Mouse (Mus musculus): ENCODE data around the gene Speer2. TPM values are rescaled to one million over a fixed set of nuclear protein-coding genes. Genes with fewer than 3 reads are reported as not detected.

Speer2 gene
- polyA plus RNA-seq (2015; fragmentation: Nextera tagmentation; extraction: Ambion mirVana) = not detected in 2 replicates

DNA sequence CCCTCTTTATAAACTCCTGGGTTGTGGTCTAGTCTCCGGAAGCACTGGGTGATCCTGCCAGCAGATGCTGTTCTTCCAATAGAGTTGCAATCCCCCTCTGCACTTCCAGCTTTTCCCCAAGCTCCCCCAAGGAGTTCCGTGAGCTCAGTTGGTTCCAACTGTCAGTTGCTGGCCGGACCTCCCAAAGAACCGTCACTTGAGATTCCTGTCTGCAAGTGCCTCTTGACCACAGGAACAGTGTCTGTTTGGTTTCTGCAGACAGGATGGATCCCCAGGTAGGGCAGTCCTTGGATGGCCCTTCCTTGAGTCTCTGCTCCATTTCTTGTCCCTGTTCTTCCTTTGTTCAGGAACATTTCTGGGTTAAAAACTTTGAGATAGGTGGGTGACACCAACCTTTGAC, at the start of gene Speer2:
Gene Speer2 (minus strand): TSS at position 101 of the 400 bp plus-strand sequence.
- H3K27me3 ChIP-seq = no peaks in the 10 kb centered on the region
- no peak within 1 kb of the TSS for H3K27ac ChIP-seq
- H3K9me3 ChIP-seq = no peaks in the 10 kb centered on the region
- no peak within 1 kb of the TSS for H3K4me3 ChIP-seq
- WGBS = 96% methylated on average over 4 of the region's 4 CpGs
- no peak within 1 kb of the TSS for H3K4me2 ChIP-seq
- no peak within 1 kb of the TSS for H3K9ac ChIP-seq
- no peaks in the 10 kb centered on the region for H3K4me1 ChIP-seq (replicated peaks)
- H3K36me3 ChIP-seq = no peaks in the 10 kb centered on the region
- ATAC-seq (ENCODE audit: low FRiP score) = no peak

DNA sequence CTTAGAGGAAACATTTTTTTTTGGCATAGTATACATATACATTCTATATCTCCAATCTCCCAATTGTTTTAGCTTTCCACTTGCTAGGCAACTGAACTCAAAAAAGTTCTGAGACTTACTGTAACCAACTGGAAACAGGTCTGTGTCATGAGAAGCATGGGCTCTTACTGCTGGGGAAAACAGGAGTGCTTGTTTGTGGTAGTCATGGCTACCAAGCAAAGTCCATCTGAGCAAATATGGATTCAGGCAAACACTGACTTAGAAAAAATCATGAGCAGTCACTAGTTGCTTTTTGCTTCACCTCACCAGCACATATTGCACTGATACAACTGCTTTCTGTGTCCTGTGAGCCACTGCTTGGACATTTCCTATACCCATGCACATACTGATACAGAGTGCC, 40.8 kb upstream of the Speer2 start:
- Histone ChIP-seq H3K9me3 (no peaks in the 10 kb centered on the region), H3K4me1 (replicated peaks) (no peaks in the 10 kb centered on the region), H3K27ac (no peak overlapping the region), H3K36me3 (no peaks in the 10 kb centered on the region), H3K4me3 (no peak overlapping the region), H3K4me2 (no peak overlapping the region), H3K27me3 (no peaks in the 10 kb centered on the region), H3K9ac (no peak overlapping the region)
- ATAC-seq (ENCODE audit: low FRiP score) = no peak

DNA sequence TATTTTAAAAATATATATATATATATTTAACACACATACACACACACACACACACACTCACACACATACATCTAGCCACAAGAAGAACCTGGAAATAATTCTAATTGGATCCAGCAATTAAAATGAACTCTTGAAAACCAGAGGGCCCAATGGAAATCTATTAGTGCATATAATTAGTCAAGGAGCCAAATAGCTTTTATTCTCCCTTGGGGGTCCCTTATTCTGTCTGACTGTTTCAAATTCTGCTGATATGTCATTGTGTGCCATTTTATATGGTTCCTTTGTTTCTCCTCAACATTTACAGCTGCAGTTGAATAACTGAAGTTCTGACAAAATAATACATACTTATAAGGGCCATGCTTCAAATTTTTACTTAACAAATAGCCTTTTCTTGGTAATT, 17.2 kb upstream of the Speer2 start:
- Histone ChIP-seq H3K9ac (no peak overlapping the region), H3K4me2 (no peak overlapping the region), H3K27me3 (no peaks in the 10 kb centered on the region), H3K4me3 (no peak overlapping the region), H3K4me1 (replicated peaks) (no peaks in the 10 kb centered on the region), H3K9me3 (no peaks in the 10 kb centered on the region), H3K36me3 (no peaks in the 10 kb centered on the region), H3K27ac (no peak overlapping the region)
- 0 out of 2 replicates have a peak, but pooled peaks have one; percentile 36 for ATAC-seq (ENCODE audit: low FRiP score)

DNA sequence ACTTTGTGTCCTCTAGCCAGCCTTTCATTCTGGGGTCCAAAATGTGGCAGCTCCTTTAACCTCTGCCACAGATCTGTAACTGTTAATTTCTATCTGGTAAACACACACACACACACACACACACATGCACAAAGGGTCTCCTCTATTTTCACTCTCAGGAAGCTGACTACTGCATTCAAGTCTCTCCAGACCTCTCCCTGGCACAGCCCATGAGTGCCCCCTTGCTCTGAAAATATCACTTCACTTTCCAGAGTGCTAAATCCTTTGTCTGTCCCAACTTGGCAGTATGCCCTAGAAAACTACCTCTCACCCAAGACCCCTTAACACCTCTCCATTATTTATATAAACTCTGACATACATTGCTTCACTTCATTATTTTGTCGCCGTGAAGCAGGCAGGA, 26.9 kb downstream of the Speer2 start:
- no peak for ATAC-seq (ENCODE audit: low FRiP score)
- WGBS = 80% methylated on average over 2 of the region's 2 CpGs
- H3K4me2 ChIP-seq = no peak overlapping the region

DNA sequence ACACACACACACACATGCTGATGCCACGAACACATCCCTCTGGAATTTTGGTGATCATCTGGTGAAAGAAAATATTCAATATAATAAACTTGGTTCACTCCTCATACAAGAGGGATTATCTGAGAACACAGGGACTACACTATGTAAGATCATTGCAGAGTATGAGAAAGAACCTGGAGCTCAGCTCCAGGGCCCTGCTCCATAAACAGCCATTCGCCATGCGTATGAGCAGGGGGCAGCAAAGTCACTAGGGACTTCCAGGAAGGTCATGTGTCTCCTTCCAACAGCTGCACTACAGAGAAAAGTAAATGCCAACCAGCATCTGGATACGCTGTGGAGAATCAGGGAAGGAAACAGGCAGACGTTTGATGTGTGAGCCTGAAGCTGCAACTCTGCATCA, 49.9 kb downstream of the Speer2 start:
- Histone ChIP-seq H3K9ac (no peak overlapping the region), H3K4me3 (no peak overlapping the region), H3K4me1 (replicated peaks) (no peaks in the 10 kb centered on the region), H3K27ac (no peak overlapping the region), H3K36me3 (no peaks in the 10 kb centered on the region), H3K4me2 (no peak overlapping the region), H3K27me3 (no peaks in the 10 kb centered on the region), H3K9me3 (no peaks in the 10 kb centered on the region)
- no peak for ATAC-seq (ENCODE audit: low FRiP score)
- WGBS = 73% methylated on average over 5 of the region's 5 CpGs

More for the DNA sequence above, 26.9 kb downstream of the Speer2 start:
- Histone ChIP-seq H3K4me3 (no peak overlapping the region), H3K27me3 (no peaks in the 10 kb centered on the region), H3K9ac (no peak overlapping the region), H3K27ac (no peak overlapping the region), H3K9me3 (no peaks in the 10 kb centered on the region), H3K4me1 (replicated peaks) (no peaks in the 10 kb centered on the region), H3K36me3 (no peaks in the 10 kb centered on the region)
